Mouse (Mus musculus): ENCODE data around the gene 1190007I07Rik. TPM values are rescaled to one million over a fixed set of nuclear protein-coding genes. Genes with fewer than 3 reads are reported as not detected.

Gene 1190007I07Rik
- total and polyA plus RNA-seq, 2 experiments from 2014 or later: 35.0 to 49.9 TPM

GRCm38 (mm10) chr10:82647205-82647811 is 24.3 kb upstream of the 1190007I07Rik start:
- H3K9me3 ChIP-seq (replicated peaks; ENCODE audit: control insufficient read depth, low read length): no peaks in the 10 kb centered on the region
- DNase-seq (ENCODE audit: low spot score) (no peak), ATAC-seq (ENCODE audit: insufficient read depth, low read depth) (no peak)
- TF ChIP-seq EP300 (IDR thresholded peaks at IDR 0.05; ENCODE audit: low read depth) (no peak), CTCF (IDR thresholded peaks at IDR 0.05; ENCODE audit: low read depth) (no peak)
- no peak overlapping the region for H3K4me2 ChIP-seq (ENCODE audit: low read depth, low read length)
- H3K27ac ChIP-seq (ENCODE audit: low read depth): no peak overlapping the region
- no peaks in the 10 kb centered on the region for H3K4me1 ChIP-seq (ENCODE audit: control insufficient read depth, insufficient read depth)
- H3K9ac ChIP-seq (replicated peaks; ENCODE audit: low read depth, low read length): no peak overlapping the region
- WGBS: 75% methylated on average over 17 of the region's 17 CpGs
- no peaks in the 10 kb centered on the region for H3K27me3 ChIP-seq (ENCODE audit: control insufficient read depth, insufficient read depth, low read length)
- no peak overlapping the region for H3K4me3 ChIP-seq (ENCODE audit: low read depth, low read length)
- peaks cover 69% of the 10 kb centered on the region for H3K36me3 ChIP-seq (replicated peaks; ENCODE audit: control insufficient read depth, insufficient read depth, low read length)

DNA sequence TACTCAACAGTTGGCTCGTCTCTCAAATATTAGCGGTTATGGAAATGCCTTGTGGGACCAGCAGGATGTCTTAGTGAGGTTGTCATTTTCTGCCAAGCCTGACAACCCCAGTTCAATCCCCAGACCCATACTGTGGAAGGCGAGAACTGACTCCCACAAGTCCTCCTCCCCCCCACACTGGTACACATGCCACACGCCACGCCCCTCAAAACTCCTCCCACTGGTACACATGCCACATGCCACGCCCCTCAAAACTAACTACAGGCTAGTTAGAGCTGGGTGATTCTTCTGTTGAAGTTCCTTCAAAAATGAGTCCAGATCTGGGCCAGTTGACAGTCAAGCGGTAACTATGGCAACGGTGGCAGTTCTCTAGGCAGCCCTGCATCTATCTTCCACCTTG is 23.1 kb upstream of the 1190007I07Rik start:
- Histone ChIP-seq H3K9ac (replicated peaks; ENCODE audit: low read depth, low read length) (no peak overlapping the region), H3K4me3 (ENCODE audit: low read depth, low read length) (no peak overlapping the region), H3K4me2 (ENCODE audit: low read depth, low read length) (no peak overlapping the region), H3K27ac (ENCODE audit: low read depth) (no peak overlapping the region), H3K27me3 (ENCODE audit: control insufficient read depth, insufficient read depth, low read length) (no peaks in the 10 kb centered on the region), H3K9me3 (replicated peaks; ENCODE audit: control insufficient read depth, low read length) (no peaks in the 10 kb centered on the region), H3K36me3 (replicated peaks; ENCODE audit: control insufficient read depth, insufficient read depth, low read length) (peaks cover 62% of the 10 kb centered on the region), H3K4me1 (ENCODE audit: control insufficient read depth, insufficient read depth) (no peaks in the 10 kb centered on the region)
- 96% methylated on average over 8 of the region's 8 CpGs for WGBS
- ATAC-seq (ENCODE audit: insufficient read depth, low read depth) (no peak), DNase-seq (ENCODE audit: low spot score) (no peak)
- no peak for TF ChIP-seq CTCF (IDR thresholded peaks at IDR 0.05; ENCODE audit: low read depth)
- TF ChIP-seq EP300 (IDR thresholded peaks at IDR 0.05; ENCODE audit: low read depth): no peak

GRCm38 (mm10) chr10:82641481-82641880 is 18.5 kb upstream of the 1190007I07Rik start:
- Histone ChIP-seq H3K36me3 (replicated peaks; ENCODE audit: control insufficient read depth, insufficient read depth, low read length) (peaks cover 62% of the 10 kb centered on the region), H3K9me3 (replicated peaks; ENCODE audit: control insufficient read depth, low read length) (no peaks in the 10 kb centered on the region), H3K9ac (replicated peaks; ENCODE audit: low read depth, low read length) (no peak overlapping the region), H3K27me3 (ENCODE audit: control insufficient read depth, insufficient read depth, low read length) (no peaks in the 10 kb centered on the region), H3K27ac (ENCODE audit: low read depth) (no peak overlapping the region), H3K4me1 (ENCODE audit: control insufficient read depth, insufficient read depth) (0 out of 2 replicates have a peak, but pooled peaks cover 3% of the 10 kb centered on the region), H3K4me3 (ENCODE audit: low read depth, low read length) (no peak overlapping the region), H3K4me2 (ENCODE audit: low read depth, low read length) (no peak overlapping the region)
- no peak for DNase-seq (ENCODE audit: low spot score)
- WGBS: 89% methylated on average over 7 of the region's 9 CpGs
- ATAC-seq (ENCODE audit: insufficient read depth, low read depth): no peak
- TF ChIP-seq CTCF (IDR thresholded peaks at IDR 0.05; ENCODE audit: low read depth) (no peak), EP300 (IDR thresholded peaks at IDR 0.05; ENCODE audit: low read depth) (no peak)

- 91% methylated on average over 8 of the region's 8 CpGs for WGBS
- no peak overlapping the region for H3K4me3 ChIP-seq (ENCODE audit: low read depth, low read length)
- H3K27me3 ChIP-seq (ENCODE audit: control insufficient read depth, insufficient read depth, low read length): no peaks in the 10 kb centered on the region
- no peak overlapping the region for H3K9ac ChIP-seq (replicated peaks; ENCODE audit: low read depth, low read length)
- H3K27ac ChIP-seq (ENCODE audit: low read depth): no peak overlapping the region
- H3K4me2 ChIP-seq (ENCODE audit: low read depth, low read length): no peak overlapping the region
- TF ChIP-seq EP300 (IDR thresholded peaks at IDR 0.05; ENCODE audit: low read depth) (no peak), CTCF (IDR thresholded peaks at IDR 0.05; ENCODE audit: low read depth) (no peak)
- no peaks in the 10 kb centered on the region for H3K9me3 ChIP-seq (replicated peaks; ENCODE audit: control insufficient read depth, low read length)
- no peak for ATAC-seq (ENCODE audit: insufficient read depth, low read depth)
- DNase-seq (ENCODE audit: low spot score): no peak
- peaks cover 46% of the 10 kb centered on the region for H3K36me3 ChIP-seq (replicated peaks; ENCODE audit: control insufficient read depth, insufficient read depth, low read length)
- 0 out of 2 replicates have a peak, but pooled peaks cover 3% of the 10 kb centered on the region for H3K4me1 ChIP-seq (ENCODE audit: control insufficient read depth, insufficient read depth)
Measured at GRCm38 (mm10) chr10:82639032-82639698, 16.1 kb upstream of the 1190007I07Rik start.

- H3K4me1 ChIP-seq (ENCODE audit: control insufficient read depth, insufficient read depth): 0 out of 2 replicates have a peak, but pooled peaks cover 3% of the 10 kb centered on the region
- H3K27me3 ChIP-seq (ENCODE audit: control insufficient read depth, insufficient read depth, low read length): no peaks in the 10 kb centered on the region
- TF ChIP-seq EP300 (IDR thresholded peaks at IDR 0.05; ENCODE audit: low read depth) (no peak), CTCF (IDR thresholded peaks at IDR 0.05; ENCODE audit: low read depth) (no peak)
- H3K4me3 ChIP-seq (ENCODE audit: low read depth, low read length): no peak overlapping the region
- H3K36me3 ChIP-seq (replicated peaks; ENCODE audit: control insufficient read depth, insufficient read depth, low read length): peaks cover 42% of the 10 kb centered on the region
- WGBS: 85% methylated on average over 3 of the region's 3 CpGs
- H3K9ac ChIP-seq (replicated peaks; ENCODE audit: low read depth, low read length): no peak overlapping the region
- no peak overlapping the region for H3K4me2 ChIP-seq (ENCODE audit: low read depth, low read length)
- no peak for ATAC-seq (ENCODE audit: insufficient read depth, low read depth)
- no peak overlapping the region for H3K27ac ChIP-seq (ENCODE audit: low read depth)
- no peak for DNase-seq (ENCODE audit: low spot score)
- H3K9me3 ChIP-seq (replicated peaks; ENCODE audit: control insufficient read depth, low read length): no peaks in the 10 kb centered on the region
Measured at GRCm38 (mm10) chr10:82636321-82636720, 13.3 kb upstream of the 1190007I07Rik start.
